Comparison of ENCODE assay signal across 19 mouse cellular contexts in genomic region chr10:8495543-8496141, GRCm38 (mm10). TPM values are rescaled to one million over a fixed set of nuclear protein-coding genes. Genes with fewer than 3 reads are reported as not detected.
DNase-seq lines count a peak whose midpoint lies in the region; ATAC-seq and TF ChIP-seq lines count a peak whose summit lies in the region.
"Had no signal": no experiment of that assay in that cellular context is flagged by ENCODE, and none has a peak within 500 bp of the region (broad histone marks: within the 10 kb centered on the region; RNA-seq: fewer than 3 reads in every experiment).

No protein-coding gene starts in this region.

- TF ChIP-seq EP300 in heart, adult 2 months (IDR thresholded peaks at IDR 0.05; ENCODE audit: insufficient read depth, low read depth, low read length) = no peak

- no peak for TF ChIP-seq POLR2A in heart, adult 2 months (IDR thresholded peaks at IDR 0.05; ENCODE audit: insufficient read depth, low read depth, low read length)
- TF ChIP-seq POLR2A in brain, embryonic 14.5 days (IDR thresholded peaks at IDR 0.05; ENCODE audit: borderline replicate concordance, extremely low read depth, insufficient read depth, insufficient read length, poor library complexity, severe bottlenecking) = no peak

- intact Hi-C loops in heart, adult 2 months (cut with DNase I) = no loop called here

- no peak overlapping the region for H3K4me3 ChIP-seq in heart, embryonic 15.5 days
- no peak overlapping the region for H3K4me3 ChIP-seq in heart, adult 2 months
- no peak overlapping the region for H3K4me3 ChIP-seq in lung, embryonic 15.5 days
- H3K4me3 ChIP-seq in neural tube, embryonic 13.5 days = no peak overlapping the region
- H3K4me3 ChIP-seq: embryonic facial prominence, embryonic 13.5 days; forebrain, embryonic 13.5 days; hindbrain, embryonic 12.5 days; left cerebral cortex, adult 2 months; megakaryocyte, embryonic 14.5 days had no signal

- peak overlapping the region; percentile 12; the same call in 1 of the 2 replicates for H3K27ac ChIP-seq in heart, embryonic 15.5 days
- H3K27ac ChIP-seq in heart, adult 2 months = no peak overlapping the region
- H3K27ac ChIP-seq in lung, embryonic 15.5 days = peak overlapping the region; percentile 33; the same call in 1 of the 2 replicates
- peak overlapping the region; percentile 61 for H3K27ac ChIP-seq in neural tube, embryonic 13.5 days (replicated peaks)
- H3K27ac ChIP-seq: embryonic facial prominence, embryonic 13.5 days; forebrain, embryonic 13.5 days; hindbrain, embryonic 12.5 days; left cerebral cortex, adult 2 months had no signal

- TF ChIP-seq CTCF in heart, adult 2 months (IDR thresholded peaks at IDR 0.05) = no peak
- TF ChIP-seq CTCF in brain, embryonic 14.5 days (IDR thresholded peaks at IDR 0.05; ENCODE audit: borderline replicate concordance, extremely low read depth, insufficient read depth, insufficient read length) = no peak

- no peaks in the 10 kb centered on the region for H3K9me3 ChIP-seq in heart, embryonic 15.5 days (replicated peaks)
- H3K9me3 ChIP-seq in lung, embryonic 15.5 days = no peaks in the 10 kb centered on the region
- 0 out of 2 replicates have a peak, but pooled peaks cover 6% of the 10 kb centered on the region for H3K9me3 ChIP-seq in neural tube, embryonic 13.5 days
- H3K9me3 ChIP-seq: embryonic facial prominence, embryonic 13.5 days; forebrain, embryonic 13.5 days; hindbrain, embryonic 12.5 days had no signal

- no peaks in the 10 kb centered on the region for H3K36me3 ChIP-seq in heart, embryonic 15.5 days
- no peaks in the 10 kb centered on the region; the same call in 1 of the 2 replicates for H3K36me3 ChIP-seq in heart, adult 2 months (ENCODE audit: control insufficient read depth, insufficient read depth, low read length)
- H3K36me3 ChIP-seq in lung, embryonic 15.5 days = no peaks in the 10 kb centered on the region
- no peaks in the 10 kb centered on the region for H3K36me3 ChIP-seq in neural tube, embryonic 13.5 days
- H3K36me3 ChIP-seq: embryonic facial prominence, embryonic 13.5 days; hindbrain, embryonic 12.5 days had no signal

- no peak for ATAC-seq in heart, embryonic 15.5 days (replicated peaks; ENCODE audit: insufficient number of reproducible peaks, insufficient read depth, low FRiP score, low read depth)
- no peak for ATAC-seq in lung, embryonic 15.5 days (ENCODE audit: borderline replicate concordance, extremely low read depth, low FRiP score, low TSS enrichment)
- peak; percentile 57 for ATAC-seq in neural tube, embryonic 13.5 days (ENCODE audit: low read depth)
- ATAC-seq: forebrain, embryonic 13.5 days; lung, postnatal 0 days had no signal

- peaks cover 13% of the 10 kb centered on the region for H3K4me1 ChIP-seq in heart, embryonic 15.5 days (replicated peaks)
- H3K4me1 ChIP-seq in heart, adult 2 months (ENCODE audit: control insufficient read depth, insufficient read depth, low read length) = no peaks in the 10 kb centered on the region
- peaks cover 11% of the 10 kb centered on the region for H3K4me1 ChIP-seq in lung, embryonic 15.5 days
- H3K4me1 ChIP-seq in neural tube, embryonic 13.5 days (replicated peaks) = peaks cover 21% of the 10 kb centered on the region
- H3K4me1 ChIP-seq: megakaryocyte, embryonic 14.5 days had no signal

- H3K27me3 ChIP-seq in heart, embryonic 15.5 days = no peaks in the 10 kb centered on the region
- H3K27me3 ChIP-seq in heart, adult 2 months (ENCODE audit: control insufficient read depth, insufficient read depth, low read length) = no peaks in the 10 kb centered on the region
- H3K27me3 ChIP-seq in lung, embryonic 15.5 days = no peaks in the 10 kb centered on the region
- no peaks in the 10 kb centered on the region for H3K27me3 ChIP-seq in neural tube, embryonic 13.5 days
- H3K27me3 ChIP-seq: embryonic facial prominence, embryonic 13.5 days; forebrain, embryonic 13.5 days; hindbrain, embryonic 12.5 days; megakaryocyte, embryonic 14.5 days had no signal

- no peaks in the 10 kb centered on the region for H3K79me2 ChIP-seq in heart, adult 2 months (replicated peaks; ENCODE audit: control insufficient read depth, insufficient read depth, low read length)

- no peak overlapping the region for H3K4me2 ChIP-seq in heart, embryonic 15.5 days
- H3K4me2 ChIP-seq in lung, embryonic 15.5 days = no peak overlapping the region
- no peak overlapping the region for H3K4me2 ChIP-seq in neural tube, embryonic 13.5 days
- H3K4me2 ChIP-seq: embryonic facial prominence, embryonic 13.5 days; forebrain, embryonic 13.5 days; hindbrain, embryonic 12.5 days had no signal

- WGBS in heart, embryonic 15.5 days = 42% methylated on average over 5 of the region's 5 CpGs
- 48% methylated on average over 5 of the region's 5 CpGs for WGBS in heart, adult 2 months
- WGBS in lung, embryonic 15.5 days = 28% methylated on average over 5 of the region's 5 CpGs
- 17% methylated on average over 5 of the region's 5 CpGs for WGBS in neural tube, embryonic 13.5 days

- no peak for DNase-seq in heart, adult 2 months
- DNase-seq in lung, postnatal 25 days (ENCODE audit: low spot score) = no peak
- DNase-seq in brain, embryonic 14.5 days (ENCODE audit: low read depth) = peak; percentile 25
- no peak for DNase-seq in T-cell, adult 2 months (ENCODE audit: low spot score)
- DNase-seq: B cell, adult 2 months; cerebellum, adult 18-20 months; kidney, adult 2 months; liver; right cerebral cortex, postnatal 25 days; thymus, postnatal 14 days had no signal

- H3K9ac ChIP-seq in heart, embryonic 15.5 days = no peak overlapping the region
- H3K9ac ChIP-seq in heart, adult 2 months (ENCODE audit: low read depth, low read length) = no peak overlapping the region
- no peak overlapping the region for H3K9ac ChIP-seq in lung, embryonic 15.5 days
- H3K9ac ChIP-seq in neural tube, embryonic 13.5 days = no peak overlapping the region
- H3K9ac ChIP-seq: embryonic facial prominence, embryonic 13.5 days; forebrain, embryonic 13.5 days; hindbrain, embryonic 12.5 days had no signal

RNA-seq across cellular contexts. Expression of gene Ust, which starts 23.0 kb away (rescaled TPM):
- polyA plus RNA-seq in heart, embryonic 15.5 days (2015; fragmentation: Nextera tagmentation; extraction: Ambion mirVana) = 1.9 and 3.4 TPM in 2 replicates
- total RNA-seq in heart, adult 2 months (2021) = 1 to 10 TPM; 1.6 to 1.7 TPM
- 1.1 and 1.3 TPM in 2 replicates for polyA plus RNA-seq in heart, adult 2 months (2012; rRNA removed)
- polyA plus RNA-seq in lung, embryonic 15.5 days (2015; fragmentation: Nextera tagmentation; extraction: Ambion mirVana) = 5.8 and 6.8 TPM in 2 replicates
- 3.7 and 4.4 TPM in 2 replicates for polyA plus RNA-seq in brain, embryonic 14.5 days (2012; rRNA removed)
- polyA plus RNA-seq in neural tube, embryonic 13.5 days (2015; fragmentation: Nextera tagmentation; extraction: Ambion mirVana) = 7.1 and 7.3 TPM in 2 replicates
